Mouse (Mus musculus): ENCODE results near the gene Lipa.

Lipa gene

GRCm38 (mm10) chr19:34526941-34527682 is at the start of gene Lipa:
Lipa (minus strand) TSS chr19:34527474.
- peak; percentile 86 for DNase-seq (ENCODE audit: low read depth)

- DNase-seq (ENCODE audit: low read depth): no peak
Measured at GRCm38 (mm10) chr19:34573650-34574049, 46.4 kb upstream of the Lipa start.

- no peak for DNase-seq (ENCODE audit: low read depth)
Measured at GRCm38 (mm10) chr19:34571080-34571479, 43.8 kb upstream of the Lipa start.

GRCm38 (mm10) chr19:34569896-34570476 is 42.7 kb upstream of the Lipa start:
- DNase-seq (ENCODE audit: low read depth): no peak

- DNase-seq (ENCODE audit: low read depth): no peak
Measured at GRCm38 (mm10) chr19:34568988-34569895, 42.0 kb upstream of the Lipa start.

- no peak for DNase-seq (ENCODE audit: low read depth)
Measured at GRCm38 (mm10) chr19:34566178-34566784, 39.0 kb upstream of the Lipa start.

- no peak for DNase-seq (ENCODE audit: low read depth)
Measured at GRCm38 (mm10) chr19:34562556-34562955, 35.3 kb upstream of the Lipa start.

GRCm38 (mm10) chr19:34556621-34557020 is 29.3 kb upstream of the Lipa start:
- no peak for DNase-seq (ENCODE audit: low read depth)

GRCm38 (mm10) chr19:34554061-34554460 is 26.8 kb upstream of the Lipa start:
- DNase-seq (ENCODE audit: low read depth): no peak

- DNase-seq (ENCODE audit: low read depth): no peak
Measured at GRCm38 (mm10) chr19:34553522-34553921, 26.2 kb upstream of the Lipa start.

- DNase-seq (ENCODE audit: low read depth): no peak
Measured at GRCm38 (mm10) chr19:34553021-34553420, 25.7 kb upstream of the Lipa start.

- no peak for DNase-seq (ENCODE audit: low read depth)
Measured at GRCm38 (mm10) chr19:34551981-34552380, 24.7 kb upstream of the Lipa start.

GRCm38 (mm10) chr19:34550534-34551223 is 23.4 kb upstream of the Lipa start, which contains the start of gene Ifit2:
Ifit2 (plus strand) TSS chr19:34550694.
- DNase-seq (ENCODE audit: low read depth): peak; percentile 72

GRCm38 (mm10) chr19:34550205-34550533 is 22.9 kb upstream of the Lipa start:
- DNase-seq (ENCODE audit: low read depth): no peak

- DNase-seq (ENCODE audit: low read depth): peak; percentile 80
Measured at GRCm38 (mm10) chr19:34547976-34548375, 20.7 kb upstream of the Lipa start.

- no peak for DNase-seq (ENCODE audit: low read depth)
Measured at GRCm38 (mm10) chr19:34546211-34546610, 18.9 kb upstream of the Lipa start.

- no peak for DNase-seq (ENCODE audit: low read depth)
Measured at GRCm38 (mm10) chr19:34539422-34539821, 12.1 kb upstream of the Lipa start.

GRCm38 (mm10) chr19:34532061-34532751 is 4.9 kb upstream of the Lipa start:
- DNase-seq (ENCODE audit: low read depth): no peak

GRCm38 (mm10) chr19:34526321-34526923 is 852 bp downstream of the Lipa start:
- DNase-seq (ENCODE audit: low read depth): peak; percentile 40

GRCm38 (mm10) chr19:34524646-34525045 is 2.6 kb downstream of the Lipa start:
- DNase-seq (ENCODE audit: low read depth): no peak

Measured in c-Kit-positive CD71-positive TER-119-negative erythroid progenitor cells, embryonic 14.5 days (primary cell).